ENCODE assay signal across 9 mouse cellular contexts in genomic region chr7:29521841-29522575, GRCm38 (mm10). TPM values are rescaled to one million over a fixed set of nuclear protein-coding genes. Genes with fewer than 3 reads are reported as not detected.
DNase-seq lines count a peak whose midpoint lies in the region; ATAC-seq and TF ChIP-seq lines count a peak whose summit lies in the region.
"Had no signal": no experiment of that assay in that cellular context is flagged by ENCODE, and none has a peak within 500 bp of the region (broad histone marks: within the 10 kb centered on the region; RNA-seq: fewer than 3 reads in every experiment).

No protein-coding gene starts in this region.

- 61% methylated on average over 5 of the region's 5 CpGs for WGBS in hindbrain, embryonic 10.5 days
- WGBS in hindbrain, embryonic 13.5 days = 61% methylated on average over 5 of the region's 5 CpGs
- 55% methylated on average over 5 of the region's 5 CpGs for WGBS in forebrain, embryonic 14.5 days
- WGBS in intestine, embryonic 14.5 days = 55% methylated on average over 5 of the region's 5 CpGs
- 60% methylated on average over 5 of the region's 5 CpGs for WGBS in limb, embryonic 10.5 days

- TF ChIP-seq CTCF in bone marrow macrophage, adult 2 months (IDR thresholded peaks at IDR 0.05; ENCODE audit: low read depth, low read length) = peak; percentile 89

- no peak for TF ChIP-seq POLR2A in bone marrow macrophage, adult 2 months (IDR thresholded peaks at IDR 0.05; ENCODE audit: borderline replicate concordance, low read depth, low read length)

- H3K27me3 ChIP-seq in hindbrain, embryonic 10.5 days (ENCODE audit: insufficient read depth, poor library complexity, severe bottlenecking) = peaks cover 6% of the 10 kb centered on the region; the same call in 1 of the 2 replicates
- no peaks in the 10 kb centered on the region for H3K27me3 ChIP-seq in hindbrain, embryonic 13.5 days
- H3K27me3 ChIP-seq in forebrain, embryonic 14.5 days (replicated peaks; ENCODE audit: control insufficient read depth, insufficient read depth, low read length) = no peaks in the 10 kb centered on the region
- H3K27me3 ChIP-seq in intestine, embryonic 14.5 days (replicated peaks; ENCODE audit: control insufficient read depth, insufficient read depth, low read length) = no peaks in the 10 kb centered on the region
- H3K27me3 ChIP-seq in limb, embryonic 10.5 days (ENCODE audit: low read depth, poor library complexity, severe bottlenecking) = no peaks in the 10 kb centered on the region
- H3K27me3 ChIP-seq: neural tube, embryonic 13.5 days had no signal

- DNase-seq in hindbrain, embryonic 10.5 days (ENCODE audit: low spot score) = peak; percentile 77
- DNase-seq in forebrain, embryonic 14.5 days (ENCODE audit: low spot score) = peak; percentile 91
- peak; percentile 88 for DNase-seq in intestine, embryonic 14.5 days (ENCODE audit: low spot score)
- peak; percentile 88 for DNase-seq in limb, embryonic 10.5 days (ENCODE audit: low spot score)
- DNase-seq in ovary, postnatal 14 days (ENCODE audit: low spot score) = peak; percentile 79
- DNase-seq in thymus, postnatal 10 days (ENCODE audit: low spot score in 2 of 2) = peak; percentile 63 to 87

- no peak overlapping the region for H3K4me3 ChIP-seq in hindbrain, embryonic 10.5 days
- H3K4me3 ChIP-seq in hindbrain, embryonic 13.5 days = no peak overlapping the region
- H3K4me3 ChIP-seq in bone marrow macrophage, adult 2 months (ENCODE audit: insufficient read depth, low read length) = no peak overlapping the region
- no peak overlapping the region for H3K4me3 ChIP-seq in forebrain, embryonic 14.5 days (ENCODE audit: low read depth, low read length)
- no peak overlapping the region for H3K4me3 ChIP-seq in intestine, embryonic 14.5 days (ENCODE audit: low read depth, low read length)
- no peak overlapping the region for H3K4me3 ChIP-seq in limb, embryonic 10.5 days
- H3K4me3 ChIP-seq: neural tube, embryonic 13.5 days had no signal

- H3K27ac ChIP-seq in hindbrain, embryonic 10.5 days = no peak overlapping the region
- H3K27ac ChIP-seq in hindbrain, embryonic 13.5 days = no peak overlapping the region
- H3K27ac ChIP-seq in bone marrow macrophage, adult 2 months (ENCODE audit: insufficient read depth, low read depth, low read length) = no peak overlapping the region
- no peak overlapping the region for H3K27ac ChIP-seq in forebrain, embryonic 14.5 days (ENCODE audit: low read depth, low read length)
- H3K27ac ChIP-seq in intestine, embryonic 14.5 days (ENCODE audit: low read depth) = no peak overlapping the region
- no peak overlapping the region for H3K27ac ChIP-seq in limb, embryonic 10.5 days
- H3K27ac ChIP-seq: neural tube, embryonic 13.5 days had no signal

- H3K4me1 ChIP-seq in hindbrain, embryonic 10.5 days (replicated peaks) = peaks cover 17% of the 10 kb centered on the region
- peaks cover 16% of the 10 kb centered on the region for H3K4me1 ChIP-seq in hindbrain, embryonic 13.5 days (replicated peaks)
- peaks cover 6% of the 10 kb centered on the region for H3K4me1 ChIP-seq in bone marrow macrophage, adult 2 months (ENCODE audit: control insufficient read depth, insufficient read depth, low read length)
- peaks cover 7% of the 10 kb centered on the region for H3K4me1 ChIP-seq in forebrain, embryonic 14.5 days (ENCODE audit: control insufficient read depth, insufficient read depth, low read length)
- H3K4me1 ChIP-seq in intestine, embryonic 14.5 days (replicated peaks; ENCODE audit: control insufficient read depth, insufficient read depth, low read length) = peaks cover 9% of the 10 kb centered on the region
- peaks cover 16% of the 10 kb centered on the region for H3K4me1 ChIP-seq in limb, embryonic 10.5 days

- no peaks in the 10 kb centered on the region for H3K9me3 ChIP-seq in hindbrain, embryonic 10.5 days
- no peaks in the 10 kb centered on the region for H3K9me3 ChIP-seq in hindbrain, embryonic 13.5 days
- H3K9me3 ChIP-seq in forebrain, embryonic 14.5 days (replicated peaks; ENCODE audit: control insufficient read depth, low read length) = no peaks in the 10 kb centered on the region
- no peaks in the 10 kb centered on the region for H3K9me3 ChIP-seq in intestine, embryonic 14.5 days (ENCODE audit: control insufficient read depth, low read length)
- no peaks in the 10 kb centered on the region for H3K9me3 ChIP-seq in limb, embryonic 10.5 days (replicated peaks)
- H3K9me3 ChIP-seq: neural tube, embryonic 13.5 days had no signal

- no peaks in the 10 kb centered on the region for H3K36me3 ChIP-seq in hindbrain, embryonic 10.5 days
- H3K36me3 ChIP-seq in hindbrain, embryonic 13.5 days = no peaks in the 10 kb centered on the region
- H3K36me3 ChIP-seq in forebrain, embryonic 14.5 days (ENCODE audit: control insufficient read depth, insufficient read depth, low read length) = no peaks in the 10 kb centered on the region
- H3K36me3 ChIP-seq in intestine, embryonic 14.5 days (ENCODE audit: control insufficient read depth, insufficient read depth, low read length) = no peaks in the 10 kb centered on the region
- H3K36me3 ChIP-seq in limb, embryonic 10.5 days = no peaks in the 10 kb centered on the region
- H3K36me3 ChIP-seq: neural tube, embryonic 13.5 days had no signal

- no peak overlapping the region for H3K4me2 ChIP-seq in hindbrain, embryonic 13.5 days
- H3K4me2 ChIP-seq in forebrain, embryonic 14.5 days (ENCODE audit: low read length) = no peak overlapping the region
- H3K4me2 ChIP-seq in intestine, embryonic 14.5 days (ENCODE audit: low read length) = no peak overlapping the region
- H3K4me2 ChIP-seq: neural tube, embryonic 13.5 days had no signal

- no peak for ATAC-seq in hindbrain, embryonic 13.5 days (ENCODE audit: low FRiP score)
- ATAC-seq in forebrain, embryonic 14.5 days = no peak
- ATAC-seq in intestine, embryonic 14.5 days (replicated peaks; ENCODE audit: low FRiP score, low TSS enrichment, low read depth) = 0 out of 2 replicates have a peak, but pooled peaks have one; percentile 25

- H3K9ac ChIP-seq in hindbrain, embryonic 13.5 days = no peak overlapping the region
- no peak overlapping the region for H3K9ac ChIP-seq in forebrain, embryonic 14.5 days (ENCODE audit: low read length)
- no peak overlapping the region for H3K9ac ChIP-seq in intestine, embryonic 14.5 days (ENCODE audit: low read length)
- H3K9ac ChIP-seq: neural tube, embryonic 13.5 days had no signal

RNA-seq across cellular contexts. Expression of gene Sipa1l3, which starts 3.6 kb away (rescaled TPM):
- 8.1 and 9.7 TPM in 2 replicates for polyA plus RNA-seq in hindbrain, embryonic 10.5 days (2016; fragmentation: Nextera tagmentation; extraction: Ambion mirVana)
- 12.6 and 13.7 TPM in 2 replicates for polyA plus RNA-seq in hindbrain, embryonic 13.5 days (2015; fragmentation: Nextera tagmentation; extraction: Ambion mirVana)
- polyA plus RNA-seq in bone marrow macrophage, adult 2 months (2012; ENCODE audit: insufficient read depth, insufficient read length, missing spikeins) = 14.7 and 23.4 TPM in 2 replicates
- 6.2 and 11.9 TPM in 2 replicates for polyA plus RNA-seq in forebrain, embryonic 14.5 days (2014; fragmentation: Nextera tagmentation; extraction: Ambion mirVana)
- 17.0 and 22.5 TPM in 2 replicates for polyA plus RNA-seq in intestine, embryonic 14.5 days (2014; fragmentation: Nextera tagmentation; extraction: Ambion mirVana)
- 12.6 and 13.4 TPM in 2 replicates for polyA plus RNA-seq in limb, embryonic 10.5 days (2016; fragmentation: Nextera tagmentation; extraction: Ambion mirVana)
